Mouse (Mus musculus) B cell, adult (primary cell): ENCODE results near the gene 2900026A02Rik. TPM values are rescaled to one million over a fixed set of nuclear protein-coding genes. Genes with fewer than 3 reads are reported as not detected.

Experiments used
- total RNA-seq: library from RNA; stranded (reverse); gene quantifications from 4 replicates; pipeline ENCODE4 v1.2.4, GENCODE M21; 2023; ENCODE audit not compliant: inconsistent age

Gene 2900026A02Rik
- total RNA-seq: 0.33 to 0.93 TPM (median 0.71 TPM) in 4 replicates

GRCm38 (mm10) chr5:113221147-113221865 is at the start of gene 2900026A02Rik:
TSS of gene 2900026A02Rik (minus strand) at chr5:113221236.

GRCm38 (mm10) chr5:113226632-113227102 is 5.6 kb upstream of the 2900026A02Rik start, which contains the start of gene Tmem211:
TSS of gene Tmem211 (plus strand) at chr5:113226909.

GRCm38 (mm10) chr5:113081439-113081838 is 139.6 kb downstream of the 2900026A02Rik start, which contains the start of gene Crybb3:
TSS of gene Crybb3 (minus strand) at chr5:113081584.

GRCm38 (mm10) chr5:113070017-113070416 is 151.0 kb downstream of the 2900026A02Rik start, which contains the start of gene Crybb2:
TSS of gene Crybb2 (minus strand) at chr5:113070117.

Other genes with a start within 250 kb of the 2900026A02Rik start
- 29.9 to 37.1 TPM (median 33.3 TPM) in 4 replicates for gene Grk3, start 205.4 kb downstream of the 2900026A02Rik start, total RNA-seq
- gene Crybb2, start 151.1 kb downstream of the 2900026A02Rik start, total RNA-seq: not detected in 4 replicates
- not detected in 4 replicates for gene Crybb3, start 139.7 kb downstream of the 2900026A02Rik start, total RNA-seq
- not detected in 4 replicates for gene Tmem211, start 5.7 kb upstream of the 2900026A02Rik start, total RNA-seq
- not detected in 4 replicates for gene Sgsm1, start 89.5 kb upstream of the 2900026A02Rik start, total RNA-seq
- gene Aym1, start 136.1 kb upstream of the 2900026A02Rik start, total RNA-seq: not detected in 4 replicates